Mouse (Mus musculus) olfactory bulb, adult 2 months (tissue): ENCODE measurements at regions not wholly inside any gene's neighbourhood (a gene's known extent, or its start where the extent isn't known, plus 50 kb on each side); places are given as distances from the start of the nearest gene placed in this dataset.

ENCODE experiments used
- CTCF ChIP-seq: fragments of 200-500 bp; IDR thresholded peaks from 2 replicates; pipeline ENCODE4 v1.5.1; 2012; ENCODE audit warnings: low read depth, mild to moderate bottlenecking, low read length, moderate library complexity; ENCODE audit not compliant: insufficient read depth
- POLR2A ChIP-seq: fragments of 200-500 bp; IDR thresholded peaks from 2 replicates; pipeline ENCODE4 v1.6.1; 2012; ENCODE audit warnings: mild to moderate bottlenecking, low read depth, low read length, moderate library complexity; ENCODE audit not compliant: insufficient read depth

GRCm38 (mm10) chr5:96941087-96941468 lies 56.4 kb upstream of the Bmp2k start:
- TF ChIP-seq CTCF: no peak
- TF ChIP-seq POLR2A: no peak
